Mouse (Mus musculus) heart, embryonic 11.5 days (tissue): ENCODE data around the gene Trappc11. TPM values are rescaled to one million over a fixed set of nuclear protein-coding genes. Genes with fewer than 3 reads are reported as not detected.
"Not testable (repeated sequence)": the region's sequence is repeated elsewhere in the genome, so short reads cannot be mapped to it uniquely, and the experiment has no call there.

Experiments
- ATAC-seq: fragments of 200-750 bp; cut with Nextera tagmentation; replicated peaks from 2 replicates; pipeline ENCODE4 v1.8.0; 2017; ENCODE audit warnings: moderate library complexity; ENCODE audit not compliant: insufficient number of reproducible peaks, low FRiP score, low TSS enrichment
- H3K27ac ChIP-seq: fragments of 300-500 bp; sonication (generic); 2 replicates; pipeline ENCODE4 v1.5.1; 2014; ENCODE audit warnings: mild to moderate bottlenecking, low read depth, low read length
- H3K27me3 ChIP-seq: fragments of 300-500 bp; sonication (generic); 2 replicates; pipeline ENCODE4 v1.6.1; 2014; ENCODE audit warnings: mild to moderate bottlenecking, low read length, mixed read lengths; ENCODE audit not compliant: control insufficient read depth, insufficient read depth
- H3K36me3 ChIP-seq: fragments of 300-500 bp; sonication (generic); 2 replicates; pipeline ENCODE4 v1.6.1; 2014; ENCODE audit warnings: mild to moderate bottlenecking, low read length, moderate library complexity, mixed read lengths; ENCODE audit not compliant: control insufficient read depth, insufficient read depth
- H3K4me1 ChIP-seq: fragments of 300-500 bp; sonication (generic); 2 replicates; pipeline ENCODE4 v1.6.1; 2014; ENCODE audit warnings: low read length; ENCODE audit not compliant: control insufficient read depth, insufficient read depth
- H3K4me2 ChIP-seq: fragments of 300-500 bp; sonication (generic); 2 replicates; pipeline ENCODE4 v1.6.1; 2014; ENCODE audit warnings: mild to moderate bottlenecking, moderate library complexity
- H3K4me3 ChIP-seq: fragments of 300-500 bp; sonication (generic); 2 replicates; pipeline ENCODE4 v1.5.1; 2014; ENCODE audit warnings: low read depth, low read length
- H3K9ac ChIP-seq: fragments of 300-500 bp; sonication (generic); 2 replicates; pipeline ENCODE4 v1.6.1; 2014; ENCODE audit warnings: mild to moderate bottlenecking, low read depth, low read length, moderate library complexity
- H3K9me3 ChIP-seq: fragments of 300-500 bp; sonication (generic); replicated peaks from 2 replicates; pipeline ENCODE4 v1.6.1; 2016; ENCODE audit warnings: low read length; ENCODE audit not compliant: control insufficient read depth
- WGBS: fragments of 180-500 bp; shearing (Covaris S2); extraction: QIAGEN DNeasy Blood & Tissue Kit; methylation state at CpG from one replicate; pipeline ENCODE4 v1.1.7; 2014; ENCODE audit not compliant: insufficient replicate concordance; 5-methylcytosine and 5-hydroxymethylcytosine counted together
- polyA plus RNA-seq: library from polyadenylated mRNA; unstranded; fragments of >200 nt; fragmentation: Nextera tagmentation; extraction: Ambion mirVana; gene quantifications from 2 replicates; pipeline ENCODE4 v1.2.1, GENCODE M21; 2014

The Trappc11 gene
- polyA plus RNA-seq, 1 experiment from 2014 or later: 25.1 TPM

GRCm38 (mm10) chr8:47461650-47462049, 71.6 kb downstream of the Trappc11 start:
- H3K4me1 ChIP-seq: no peaks in the 10 kb centered on the region
- H3K4me2 ChIP-seq: no peak overlapping the region
- H3K27me3 ChIP-seq: no peaks in the 10 kb centered on the region
- H3K4me3 ChIP-seq: no peak overlapping the region
- H3K9me3 ChIP-seq: no peaks in the 10 kb centered on the region; the same call in 1 of the 2 replicates
- H3K27ac ChIP-seq: no peak overlapping the region
- 66% methylated on average over 10 of the region's 10 CpGs for WGBS
- no peak overlapping the region for H3K9ac ChIP-seq
- ATAC-seq: no peak
- H3K36me3 ChIP-seq: no peaks in the 10 kb centered on the region

GRCm38 (mm10) chr8:47459216-47459749, 74.0 kb downstream of the Trappc11 start:
- ATAC-seq: no peak
- no peaks in the 10 kb centered on the region for H3K4me1 ChIP-seq
- H3K4me3 ChIP-seq: no peak overlapping the region
- WGBS: 75% methylated on average over 6 of the region's 6 CpGs
- H3K4me2 ChIP-seq: no peak overlapping the region
- H3K36me3 ChIP-seq: no peaks in the 10 kb centered on the region
- no peak overlapping the region for H3K9ac ChIP-seq
- peaks cover 3% of the 10 kb centered on the region; the same call in 1 of the 2 replicates for H3K9me3 ChIP-seq
- no peak overlapping the region for H3K27ac ChIP-seq
- H3K27me3 ChIP-seq: no peaks in the 10 kb centered on the region

DNA sequence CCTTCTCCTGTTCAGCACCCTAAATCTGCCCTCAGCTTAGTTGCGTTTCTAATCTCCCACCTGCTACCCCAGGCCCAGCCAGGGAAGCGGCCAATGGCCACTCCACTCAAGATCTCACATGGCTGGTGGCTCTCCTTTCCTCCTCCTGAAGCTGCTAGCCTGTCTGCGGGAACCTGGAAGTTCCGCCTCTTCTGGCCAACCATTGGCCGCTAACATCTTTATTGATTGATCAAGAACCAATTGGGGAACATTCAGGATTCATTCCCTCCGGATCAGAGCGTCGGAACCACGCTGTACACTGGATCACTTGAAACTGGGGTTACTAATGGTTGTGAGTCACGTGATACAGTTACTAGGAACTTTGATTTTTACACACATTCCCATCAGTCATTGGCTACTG, 74.7 kb downstream of the Trappc11 start:
- no peaks in the 10 kb centered on the region for H3K27me3 ChIP-seq
- H3K4me3 ChIP-seq: no peak overlapping the region
- 86% methylated on average over 10 of the region's 10 CpGs for WGBS
- no peak overlapping the region for H3K27ac ChIP-seq
- ATAC-seq: no peak
- H3K4me1 ChIP-seq: no peaks in the 10 kb centered on the region
- no peaks in the 10 kb centered on the region for H3K36me3 ChIP-seq
- H3K9ac ChIP-seq: no peak overlapping the region
- no peak overlapping the region for H3K4me2 ChIP-seq
- H3K9me3 ChIP-seq: peaks cover 3% of the 10 kb centered on the region; the same call in 1 of the 2 replicates

- not testable (repeated sequence) for H3K36me3 ChIP-seq, H3K9me3 ChIP-seq, H3K9ac ChIP-seq, H3K4me2 ChIP-seq, ATAC-seq, H3K27ac ChIP-seq, H3K4me1 ChIP-seq, H3K4me3 ChIP-seq, H3K27me3 ChIP-seq
- WGBS: 93% methylated on average over 2 of the region's 2 CpGs
Measured at GRCm38 (mm10) chr8:47449211-47449610, 84.1 kb downstream of the Trappc11 start.

DNA sequence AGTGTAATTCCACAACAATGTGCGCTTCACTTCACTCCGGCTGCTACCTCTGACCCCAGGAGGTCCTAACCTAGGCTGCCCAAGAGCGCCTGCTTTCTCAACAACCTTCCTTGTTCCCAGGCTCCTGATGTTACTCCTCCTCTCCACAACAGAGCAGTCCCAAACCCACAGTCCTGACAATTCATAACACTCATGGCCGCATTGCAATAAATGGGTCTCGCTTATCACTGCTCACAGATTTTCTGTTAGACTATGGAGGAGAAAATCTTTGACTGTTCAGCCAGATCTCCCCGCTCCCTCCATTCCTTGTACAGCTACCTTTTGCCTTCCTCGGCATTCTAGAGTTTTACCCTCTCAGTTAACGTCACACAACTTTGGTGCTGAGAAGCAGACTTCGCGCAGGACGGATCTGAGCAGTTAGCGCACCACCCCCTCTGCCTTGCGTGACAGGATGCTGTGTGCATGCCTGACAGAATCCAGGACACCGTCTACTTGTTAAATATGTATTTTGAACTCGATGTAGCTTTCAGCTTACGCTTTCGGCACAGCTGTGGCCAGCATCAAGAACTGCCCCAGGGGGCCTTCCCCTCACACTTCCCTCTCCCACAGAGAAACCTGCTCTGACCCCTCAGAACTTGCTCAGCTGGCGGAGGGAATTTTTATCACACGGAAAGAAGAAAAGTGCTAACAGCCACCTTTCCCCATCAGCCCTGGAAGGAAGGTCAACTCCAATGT, 86.8 kb downstream of the Trappc11 start, which contains the start of gene Stox2:
TSS of gene Stox2 (minus strand) at position 51 of the 735 bp plus-strand sequence.
- H3K9ac ChIP-seq: no peak within 1 kb of the TSS
- H3K36me3 ChIP-seq: no peaks in the 10 kb centered on the region
- H3K4me1 ChIP-seq: no peaks in the 10 kb centered on the region
- no peak within 1 kb of the TSS for H3K4me3 ChIP-seq
- no peak within 1 kb of the TSS for H3K4me2 ChIP-seq
- ATAC-seq: no peak
- 74% methylated on average over 19 of the region's 19 CpGs for WGBS
- H3K27ac ChIP-seq: no peak within 1 kb of the TSS
- H3K9me3 ChIP-seq: no peaks in the 10 kb centered on the region
- no peaks in the 10 kb centered on the region for H3K27me3 ChIP-seq

Other genes with a start within 250 kb of the Trappc11 start
- gene Stox2, start 87.1 kb downstream of the Trappc11 start, polyA plus RNA-seq: 8.1 and 10.6 TPM in 2 replicates
- 37.9 and 42.6 TPM in 2 replicates for gene Rwdd4a, start 194 bp upstream of the Trappc11 start, polyA plus RNA-seq
- 6.8 and 10.4 TPM in 2 replicates for gene Ing2, start 142.1 kb upstream of the Trappc11 start, polyA plus RNA-seq
- 20.6 and 21.6 TPM in 2 replicates for gene Cdkn2aip, start 180.5 kb upstream of the Trappc11 start, polyA plus RNA-seq